Mouse (Mus musculus): ENCODE measurements at regions not wholly inside any gene's neighbourhood (a gene's known extent, or its start where the extent isn't known, plus 50 kb on each side); places are given as distances from the start of the nearest gene placed in this dataset.

DNA sequence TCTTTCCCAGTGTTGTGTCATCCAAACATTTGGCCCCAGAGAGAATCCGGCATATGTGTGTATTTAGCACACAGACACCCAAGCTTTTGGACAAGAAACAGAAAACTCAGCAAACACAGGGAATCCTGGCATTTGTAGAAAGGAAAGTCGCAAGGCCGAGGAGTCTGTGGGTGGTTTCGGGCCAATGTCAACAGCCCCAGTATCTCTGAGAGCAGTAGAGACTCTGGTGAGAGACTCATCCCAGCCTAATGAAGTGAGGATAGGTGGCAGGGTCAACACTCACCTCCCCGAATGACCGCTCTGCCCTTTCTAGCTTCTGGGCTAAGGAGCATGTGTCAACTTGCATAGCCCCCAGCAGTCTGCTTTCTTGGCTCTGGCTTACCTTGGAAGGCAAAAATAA, 52.9 kb upstream of the Fam180a start:
- TF ChIP-seq CTCF (IDR thresholded peaks at IDR 0.05; ENCODE audit: low read depth, low read length) (no peak), EP300 (IDR thresholded peaks at IDR 0.05; ENCODE audit: insufficient read depth, low read depth, low read length) (no peak), POLR2A (IDR thresholded peaks at IDR 0.05; ENCODE audit: insufficient read depth, low read length) (no peak)

Measured in ES-Bruce4 (cell line).